Mouse (Mus musculus) heart, postnatal 4 days (tissue): ENCODE measurements around the gene Copa. TPM values are rescaled to one million over a fixed set of nuclear protein-coding genes. Genes with fewer than 3 reads are reported as not detected.

ENCODE experiments used
- DNase-seq: peaks from one replicate; pipeline ENCODE4 v3.0.0; 2021
- total RNA-seq, 2 experiments: library from RNA; stranded (reverse); gene quantifications; 2 replicates each; pipeline ENCODE4 v1.2.3; 2021

Gene Copa
- total RNA-seq = 100 to 1,000 TPM; 160 to 167 TPM

DNA sequence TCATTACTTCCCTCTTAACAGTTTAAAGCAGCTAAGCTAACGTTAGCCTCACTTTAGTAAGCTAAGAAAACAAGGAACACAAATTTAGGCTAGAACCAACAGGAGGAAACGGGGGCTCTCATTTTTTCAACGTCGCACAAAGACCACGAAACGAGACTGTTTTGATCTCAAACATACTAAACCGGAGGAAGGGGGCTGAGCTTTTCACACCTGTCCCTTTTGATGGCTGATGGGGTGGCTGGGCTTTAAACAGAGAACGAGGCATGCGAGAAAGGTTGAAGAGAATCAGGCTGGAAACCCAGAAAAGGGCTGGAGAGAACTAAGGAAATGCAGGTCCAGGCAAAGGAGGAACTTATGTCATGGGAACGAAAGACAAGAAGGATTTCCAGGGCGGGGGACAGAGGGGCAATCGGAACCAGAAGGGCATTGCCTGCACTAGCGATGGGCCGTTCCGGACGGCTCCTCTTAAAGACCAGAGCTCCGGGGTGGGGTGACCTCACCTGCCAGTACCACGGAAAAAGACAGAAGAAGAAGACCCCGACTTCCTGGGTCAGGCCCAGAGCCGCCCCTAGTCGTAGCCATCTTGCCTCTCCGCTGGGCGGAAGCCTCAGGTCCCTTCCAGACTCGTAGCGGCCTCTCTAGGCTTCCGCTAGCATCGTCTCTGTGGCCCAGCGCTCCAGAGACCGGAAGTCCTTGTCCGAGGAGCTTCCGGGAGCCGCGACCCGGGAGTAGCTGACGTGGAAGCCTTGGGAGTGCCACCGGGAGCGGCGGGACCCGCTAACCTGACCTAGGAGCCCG lies at the start of gene Copa, which contains the start of gene Ncstn:
TSS of gene Copa (plus strand) at position 429 of the 798 bp plus-strand sequence.
TSS of gene Ncstn (minus strand) at position 695 of the 798 bp plus-strand sequence.
- DNase-seq = peak; percentile 94

DNA sequence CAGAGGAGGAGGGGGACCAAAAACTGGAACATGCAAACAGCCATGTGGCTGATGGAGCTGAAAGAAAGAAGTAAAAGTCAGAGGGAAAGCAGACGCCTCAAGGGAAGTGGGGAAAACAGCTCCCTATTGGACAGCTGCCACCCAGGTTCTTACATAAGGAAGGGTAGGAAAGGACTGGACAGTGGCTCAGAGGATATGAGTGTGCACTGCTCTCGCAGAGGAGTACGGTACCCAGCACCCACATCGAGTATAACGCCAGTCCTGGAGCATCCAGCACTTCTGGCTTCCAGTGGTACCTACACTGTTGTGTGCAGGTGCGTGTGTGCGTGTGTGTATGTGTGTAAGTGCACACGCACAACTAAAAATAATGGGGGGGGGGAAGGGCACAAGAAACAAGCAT lies 35.9 kb upstream of the Copa start:
- DNase-seq = no peak

DNA sequence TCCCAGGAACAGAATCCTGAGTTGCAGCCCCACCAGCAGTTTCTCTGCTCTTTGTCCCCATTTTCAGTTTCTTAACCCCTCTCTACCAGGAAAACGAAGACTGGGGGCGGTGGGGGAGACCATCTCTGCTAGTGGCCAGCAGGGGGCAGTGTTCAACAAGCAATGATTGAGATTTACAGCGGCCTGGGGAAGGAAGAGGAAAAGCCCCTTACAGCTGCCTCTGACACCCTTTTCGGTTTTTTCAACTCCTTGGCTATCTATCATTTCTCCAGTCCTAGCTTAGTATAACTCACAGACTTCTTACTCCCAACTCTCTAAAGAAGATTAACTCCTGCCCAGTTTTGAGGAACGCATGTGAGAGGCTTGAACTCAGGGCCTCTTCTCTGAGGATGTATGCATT lies 35.4 kb upstream of the Copa start:
- DNase-seq = peak; percentile 82

DNA sequence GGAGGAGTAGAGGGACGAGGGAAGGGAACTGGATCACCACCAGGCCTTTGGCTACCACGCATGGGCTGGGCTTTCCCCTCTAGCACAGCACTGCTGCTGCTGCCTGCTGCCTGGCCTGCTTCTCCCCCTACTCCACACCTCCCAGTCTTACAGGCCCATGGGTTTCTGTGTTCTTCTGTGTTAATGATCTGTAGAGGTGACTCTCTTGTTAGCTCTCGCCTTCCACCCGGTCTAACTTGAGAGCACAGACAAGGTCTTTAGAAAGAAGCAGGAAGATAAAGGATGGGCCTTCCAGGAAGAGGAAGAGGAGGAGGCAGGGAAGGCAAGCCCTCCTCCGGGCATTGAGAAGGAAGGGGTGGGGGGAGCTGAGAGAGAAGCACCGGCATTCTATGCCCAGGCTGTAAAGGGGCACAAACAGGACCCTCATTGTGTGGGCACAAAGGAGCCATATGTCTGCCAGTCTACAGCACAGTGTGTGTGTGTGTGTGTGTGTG lies 34.0 kb upstream of the Copa start:
- DNase-seq = no peak

DNA sequence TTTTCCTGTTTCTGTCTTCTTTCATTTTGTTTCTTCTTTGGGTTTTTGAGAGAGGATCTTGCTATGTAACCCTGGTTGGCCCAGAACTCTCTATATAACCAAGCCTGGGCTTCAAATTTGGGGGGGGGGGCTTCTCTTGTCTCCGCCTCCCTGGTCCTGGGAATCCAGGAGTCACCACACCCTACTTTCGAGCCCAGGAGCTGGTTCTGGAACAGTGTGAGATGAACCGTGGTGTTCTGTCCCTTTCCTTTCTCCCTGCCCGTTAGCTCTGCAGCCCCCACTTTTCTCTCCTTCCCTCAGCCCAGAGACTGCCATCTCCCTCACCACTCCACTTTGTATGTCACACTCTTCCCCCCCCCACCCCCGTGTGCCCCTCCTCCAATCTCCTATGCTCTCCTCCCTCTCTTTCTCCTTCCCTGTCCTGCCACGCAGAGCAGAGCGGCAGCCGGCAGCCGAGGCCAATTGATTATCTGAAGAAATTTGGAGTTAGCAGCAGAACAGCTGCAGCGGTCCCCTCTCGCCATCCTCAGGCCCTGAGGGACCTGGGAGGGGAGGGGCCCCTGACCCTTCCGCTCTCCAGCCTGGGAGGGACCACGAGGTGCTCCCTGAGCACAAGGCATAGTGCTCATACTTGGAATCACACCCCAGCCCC lies 33.1 kb upstream of the Copa start:
- DNase-seq = no peak

DNA sequence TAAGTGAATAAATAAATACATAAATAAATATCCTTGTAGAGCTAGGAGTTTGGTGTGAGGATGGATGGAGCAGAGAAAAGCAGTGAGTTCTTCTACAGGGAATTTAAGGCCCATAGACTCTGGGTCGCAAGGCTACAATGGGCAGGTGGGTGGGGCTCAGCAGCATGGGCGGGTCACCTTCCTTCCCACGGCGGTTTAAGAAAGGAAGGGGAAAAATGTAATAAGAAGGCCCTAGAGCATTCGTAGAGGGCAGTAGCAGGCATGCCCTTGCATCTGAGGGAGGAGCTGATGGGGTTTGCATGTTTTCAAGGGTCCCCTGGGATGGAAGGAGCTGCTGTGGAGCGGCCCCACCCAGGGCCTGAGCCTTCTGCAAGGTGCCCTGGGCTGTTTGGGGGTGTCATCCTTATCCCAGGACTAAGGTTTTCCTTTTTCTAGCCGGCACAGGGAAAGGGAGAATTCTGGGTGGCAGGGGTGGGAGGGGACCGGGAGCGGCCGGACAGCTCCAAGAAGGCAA lies 29.5 kb upstream of the Copa start:
- DNase-seq = no peak

DNA sequence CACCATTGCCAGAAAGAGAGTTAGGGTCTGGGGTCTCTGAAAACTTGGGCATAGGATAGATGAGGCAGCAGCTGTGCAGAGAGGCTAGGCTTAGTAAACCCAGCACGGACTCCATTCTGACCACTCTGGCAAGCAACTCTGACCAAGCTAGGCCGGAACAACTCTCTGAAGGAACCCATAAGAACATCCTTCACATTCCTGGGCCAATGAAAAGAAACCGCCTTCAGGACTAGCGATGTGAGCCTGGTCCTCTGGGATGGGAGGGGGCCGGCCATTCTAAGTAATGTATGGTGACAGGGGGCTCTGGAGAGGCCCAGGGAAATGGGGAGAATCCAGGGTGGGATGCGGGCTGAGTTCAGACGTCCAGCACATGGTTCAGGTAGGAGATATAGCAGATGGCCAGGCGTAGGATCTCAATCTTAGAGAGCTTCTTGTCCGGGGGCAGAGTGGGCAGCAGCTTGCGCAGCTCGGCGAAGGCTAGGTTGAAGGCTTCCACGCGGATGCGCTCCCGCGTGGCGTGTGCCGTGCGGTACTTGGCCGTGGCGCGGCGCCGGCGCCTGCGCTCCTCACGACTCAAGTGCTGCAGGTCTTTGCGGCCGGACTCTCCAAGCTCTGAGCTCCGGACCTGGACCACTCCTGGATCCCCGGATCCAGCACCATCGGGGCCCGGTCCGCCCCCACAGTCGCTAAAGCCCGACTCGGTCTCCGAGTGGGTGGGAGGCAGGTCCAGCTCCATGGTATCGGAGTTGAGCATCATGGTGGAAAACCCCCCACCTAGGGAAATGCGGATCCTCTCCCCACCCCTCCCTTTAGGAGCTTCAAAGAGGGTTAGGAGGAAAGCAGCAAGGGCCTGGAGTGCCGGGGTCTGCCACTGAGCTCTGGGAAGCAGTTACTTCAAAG lies 28.5 kb upstream of the Copa start:
- DNase-seq = no peak

DNA sequence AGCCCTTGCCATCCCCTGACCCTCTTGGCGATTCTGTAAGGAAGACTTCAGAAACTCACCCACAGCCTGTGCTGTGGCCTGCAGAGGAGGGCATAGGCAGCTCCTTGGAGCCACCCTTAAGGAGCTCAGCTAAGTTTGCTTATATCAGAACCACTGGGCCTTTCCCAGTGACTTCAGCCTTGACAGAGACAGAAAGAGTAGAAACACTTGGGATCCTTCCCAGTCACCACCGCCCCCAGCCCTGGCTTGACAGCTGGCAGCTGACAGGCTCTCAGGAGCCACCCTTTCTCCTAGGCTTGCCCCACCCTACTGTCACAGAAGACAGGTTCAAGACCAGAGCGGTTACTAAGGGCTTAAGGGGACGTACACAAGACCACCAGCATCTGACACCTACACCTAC lies 26.1 kb upstream of the Copa start:
- no peak for DNase-seq

DNA sequence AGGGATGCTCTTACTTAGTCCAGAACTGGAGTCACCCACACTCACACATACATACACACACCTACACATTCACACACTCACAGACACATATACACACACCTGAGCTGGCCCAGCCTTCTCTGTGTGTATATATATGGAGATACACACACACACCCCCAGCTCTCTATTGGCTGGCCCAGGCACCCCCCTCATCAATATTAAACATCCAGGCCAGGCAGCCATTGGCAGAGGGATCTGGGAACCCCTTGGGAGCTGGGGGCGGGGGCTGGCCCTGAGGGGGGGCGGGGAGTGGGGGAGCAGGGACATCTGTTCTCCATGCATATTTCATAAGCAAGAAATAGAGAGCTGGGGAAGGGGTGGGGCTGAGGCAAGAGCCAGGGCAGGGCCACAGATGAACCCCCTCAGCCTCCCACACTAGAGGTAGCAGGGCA lies 24.8 kb upstream of the Copa start, which contains the start of gene Nhlh1:
TSS of gene Nhlh1 (minus strand) at position 83 of the 431 bp plus-strand sequence.
- DNase-seq = no peak

DNA sequence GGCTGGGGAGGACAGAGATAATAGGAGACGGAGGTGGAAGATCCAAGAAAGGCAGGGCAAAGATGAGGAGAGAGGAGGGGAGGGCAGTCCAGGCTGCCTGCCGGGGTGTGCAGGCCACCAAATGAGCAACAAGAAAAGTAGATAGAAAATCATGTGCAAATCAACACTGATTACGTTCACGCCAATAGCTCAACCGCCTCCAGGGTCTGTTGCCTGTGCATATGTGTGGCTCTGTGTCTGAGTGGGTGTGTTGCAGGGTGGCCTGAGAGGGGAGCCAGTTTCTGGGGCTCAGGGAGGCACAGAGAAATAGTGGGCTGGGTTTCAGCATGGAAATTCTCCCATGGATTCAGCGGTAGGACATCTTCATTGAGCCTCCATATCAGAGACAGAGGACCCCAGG lies 24.0 kb upstream of the Copa start:
- no peak for DNase-seq

DNA sequence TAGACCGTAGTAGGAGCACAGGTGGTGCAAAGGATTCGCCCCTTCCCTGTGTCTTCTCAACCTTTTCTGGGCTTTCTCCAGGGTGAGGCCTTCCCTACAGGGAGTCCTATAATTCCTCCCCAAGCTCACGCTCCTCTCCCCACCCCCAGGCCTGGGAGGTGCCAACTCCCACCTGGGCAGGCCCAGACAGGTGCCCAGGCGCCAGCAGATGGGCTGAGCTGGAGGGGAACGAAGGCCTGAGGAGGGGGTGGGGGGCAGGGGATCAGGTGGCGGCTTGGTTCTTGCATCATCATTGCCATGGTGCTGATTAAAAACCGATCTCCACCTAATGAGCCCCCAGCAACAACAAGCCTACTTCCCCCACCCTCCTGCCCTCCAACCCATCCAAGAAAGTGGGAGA lies 23.5 kb upstream of the Copa start:
- no peak for DNase-seq

DNA sequence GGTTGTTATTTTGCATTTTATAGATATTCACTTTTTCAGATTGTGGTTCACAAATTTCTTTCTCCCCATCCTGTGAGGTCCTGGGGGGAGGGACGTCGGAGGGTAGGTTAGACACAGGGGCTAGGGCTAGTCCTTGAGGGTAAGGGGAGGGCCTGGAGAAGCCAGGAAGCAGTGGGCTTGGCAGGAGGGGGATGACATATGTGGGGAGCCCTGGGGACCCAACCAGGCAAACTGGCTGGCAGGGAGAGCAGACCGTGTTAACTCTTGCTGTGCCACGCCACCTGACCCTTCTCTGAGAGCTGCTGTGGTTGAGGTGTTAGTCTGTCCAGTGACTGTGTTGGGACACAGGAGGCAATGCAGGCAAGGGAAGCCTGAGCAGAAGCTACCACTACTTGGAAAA lies 21.7 kb upstream of the Copa start:
- no peak for DNase-seq

DNA sequence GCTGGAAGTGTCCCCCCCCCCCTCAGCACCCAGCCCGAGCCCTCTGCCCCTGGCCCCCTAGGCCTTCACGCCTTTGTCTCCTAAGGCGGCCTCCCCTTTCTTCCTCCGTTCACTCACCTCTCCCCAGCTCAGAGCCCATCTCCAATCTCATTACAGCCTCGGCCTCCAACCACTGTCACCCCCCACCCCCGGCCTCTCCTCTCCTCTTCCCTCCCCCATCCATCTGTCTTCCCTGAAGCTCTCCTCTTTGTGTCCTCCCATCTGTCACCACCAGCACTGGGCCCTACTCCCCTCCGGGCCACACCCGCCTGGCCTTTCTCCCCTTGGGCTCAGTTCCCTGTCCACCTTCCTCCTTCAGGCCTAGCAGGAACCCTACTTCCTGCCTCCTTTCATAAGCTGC lies 21.1 kb upstream of the Copa start:
- no peak for DNase-seq

DNA sequence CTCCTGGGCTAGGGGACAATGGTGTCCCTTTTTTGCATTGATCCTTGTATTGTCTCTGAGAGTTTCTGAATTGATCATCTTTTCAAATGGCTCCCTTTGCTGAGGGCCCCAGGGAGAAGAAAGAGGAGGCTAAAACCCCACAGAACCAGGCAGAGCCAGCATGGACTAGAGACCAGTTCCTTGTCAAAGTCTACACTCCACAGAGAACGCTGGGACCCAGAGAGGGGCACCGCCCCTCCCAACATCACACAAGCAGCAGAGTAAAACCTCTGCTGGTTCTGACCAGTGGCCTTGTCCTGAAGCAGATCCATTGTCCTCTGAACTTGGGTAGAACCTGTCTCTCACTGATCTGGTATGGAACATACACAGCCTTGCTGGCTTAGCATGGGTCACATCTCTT lies 20.2 kb upstream of the Copa start:
- DNase-seq = no peak

DNA sequence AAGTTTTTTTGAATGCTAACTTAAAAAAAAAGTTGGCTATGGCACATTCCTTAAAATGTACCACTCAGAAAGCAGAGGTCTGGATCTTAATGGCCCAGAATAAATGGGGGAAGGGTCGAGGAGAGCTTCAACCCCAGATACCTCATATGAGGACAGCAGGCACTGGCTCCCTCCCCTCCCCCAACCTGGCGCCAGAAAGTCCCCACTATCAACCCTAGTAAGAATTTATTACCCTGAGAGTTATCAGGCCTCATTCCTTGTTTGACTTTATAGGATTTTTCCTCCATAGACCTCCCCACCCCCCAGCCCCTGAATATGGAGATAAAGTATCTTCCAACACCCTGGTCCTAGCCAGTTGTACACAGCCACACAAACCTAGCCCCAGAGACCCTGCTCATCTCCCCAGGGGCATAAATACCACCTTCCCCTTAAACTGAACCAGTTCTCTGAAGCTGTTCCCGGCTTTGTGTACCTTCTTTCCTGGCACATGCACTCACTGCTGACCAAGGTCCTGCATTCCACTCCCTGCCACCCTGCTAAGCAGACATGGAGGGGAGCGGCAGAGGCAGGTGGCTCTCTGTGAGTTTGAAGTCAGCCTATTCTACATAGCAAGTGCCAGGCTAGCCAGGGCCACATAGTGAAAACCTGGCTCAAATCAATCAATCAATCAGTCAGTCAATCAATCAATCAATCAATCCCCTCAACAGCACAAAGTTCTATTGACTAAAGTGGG lies 18.9 kb upstream of the Copa start:
- no peak for DNase-seq

DNA sequence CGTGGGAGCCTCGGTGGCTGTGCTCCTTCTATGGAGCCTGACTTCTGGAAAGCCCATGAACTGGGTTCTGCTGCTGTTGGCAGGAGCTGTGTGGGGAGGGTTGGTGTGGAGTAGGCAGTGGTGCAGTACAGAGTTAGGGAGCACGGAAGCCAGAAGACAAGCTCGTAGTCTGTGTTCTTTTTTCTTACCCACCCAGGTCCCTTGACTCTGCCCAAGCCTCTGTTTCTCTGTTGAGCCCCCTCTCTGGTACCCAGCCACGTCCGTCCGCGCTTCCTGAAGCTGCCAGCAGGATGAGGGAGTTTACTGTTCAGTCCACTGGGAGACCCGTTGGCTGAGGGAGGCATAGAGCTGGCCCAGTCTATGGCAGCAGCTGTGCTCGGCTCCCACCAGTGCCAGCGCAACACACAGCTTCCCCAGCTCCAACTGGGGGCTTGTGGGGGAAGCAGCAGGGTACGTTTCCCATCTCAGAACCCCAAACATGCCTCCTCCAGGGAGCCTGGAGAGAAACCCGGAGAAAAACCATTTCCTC lies 17.7 kb upstream of the Copa start:
- DNase-seq = no peak

DNA sequence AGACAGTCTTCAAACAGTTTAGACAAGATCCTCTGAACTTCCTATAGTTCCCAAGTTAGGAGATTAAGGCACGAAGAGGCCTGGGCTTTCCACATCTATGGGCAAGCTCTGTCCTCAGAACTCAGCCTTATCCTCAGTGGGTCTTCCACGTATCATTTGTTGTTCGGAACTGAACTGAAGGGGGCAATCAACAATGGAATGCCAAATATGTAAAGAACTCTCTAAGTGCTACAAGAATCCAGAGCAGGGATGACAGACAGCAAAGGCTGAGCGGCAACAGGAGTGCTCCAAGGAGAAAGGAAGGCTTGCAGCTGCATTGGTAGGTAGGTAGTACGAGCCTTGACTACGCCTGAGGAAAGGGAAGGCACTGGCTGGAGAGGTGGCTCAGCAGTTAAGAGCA lies 12.1 kb upstream of the Copa start:
- DNase-seq = no peak

DNA sequence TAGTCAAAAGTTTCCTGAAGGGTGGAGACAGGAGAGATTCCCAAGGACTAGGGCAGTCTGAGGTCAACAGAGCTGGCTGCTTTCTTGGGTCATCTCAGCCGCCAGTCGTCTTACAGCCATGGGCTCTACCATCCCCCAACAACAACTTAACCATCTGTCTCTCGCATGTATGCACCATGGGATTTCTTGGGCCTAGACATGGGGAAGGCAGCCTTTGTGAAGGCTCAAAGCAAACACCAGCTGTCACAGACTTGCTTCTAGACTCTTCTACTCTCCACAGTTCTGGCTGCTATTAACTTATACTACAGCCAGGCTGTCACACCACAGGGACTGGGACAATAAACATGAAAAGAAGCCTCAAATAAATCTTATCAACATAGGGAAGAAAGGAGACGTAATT lies 10.8 kb upstream of the Copa start:
- DNase-seq = no peak

DNA sequence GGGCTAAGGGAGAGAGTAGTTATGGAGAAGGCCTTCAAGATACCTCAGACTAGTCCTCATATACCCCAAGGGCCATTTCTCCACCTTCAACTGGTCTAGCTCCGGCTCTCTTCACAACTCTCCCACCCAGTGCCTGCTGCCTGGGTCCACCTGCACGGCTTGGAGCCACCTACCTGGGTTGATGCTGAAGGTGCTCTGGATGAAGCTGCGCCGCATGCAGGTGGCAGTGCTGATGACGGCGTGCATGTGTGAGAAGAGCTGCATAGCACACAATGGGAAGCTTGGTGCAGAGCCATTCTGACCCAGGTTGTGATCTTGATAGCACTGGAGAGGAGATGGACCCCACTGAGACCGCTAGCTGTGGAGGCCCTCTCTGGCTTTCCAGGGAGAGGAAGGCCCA lies 9.7 kb upstream of the Copa start:
- DNase-seq = no peak

DNA sequence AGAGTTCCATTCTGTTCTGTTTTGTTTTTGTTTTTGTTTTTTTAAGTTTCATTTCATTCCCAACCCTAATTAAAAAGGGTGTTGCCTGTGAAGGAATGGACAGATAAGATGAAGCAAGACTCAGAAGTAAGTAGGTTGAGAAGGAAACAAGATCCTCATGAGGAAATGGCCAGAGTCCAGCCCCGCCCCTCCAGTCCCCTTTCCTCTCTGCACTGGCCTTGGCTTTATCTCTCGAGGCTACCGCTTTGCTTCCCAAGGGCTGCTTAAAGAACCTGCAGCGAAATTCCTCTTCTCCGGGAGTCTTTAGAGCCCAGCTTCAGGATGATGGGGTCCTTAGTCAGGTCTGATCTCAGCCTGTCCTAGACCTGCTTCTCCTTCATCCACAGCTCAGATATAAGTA lies 4.3 kb upstream of the Copa start:
- DNase-seq = no peak

DNA sequence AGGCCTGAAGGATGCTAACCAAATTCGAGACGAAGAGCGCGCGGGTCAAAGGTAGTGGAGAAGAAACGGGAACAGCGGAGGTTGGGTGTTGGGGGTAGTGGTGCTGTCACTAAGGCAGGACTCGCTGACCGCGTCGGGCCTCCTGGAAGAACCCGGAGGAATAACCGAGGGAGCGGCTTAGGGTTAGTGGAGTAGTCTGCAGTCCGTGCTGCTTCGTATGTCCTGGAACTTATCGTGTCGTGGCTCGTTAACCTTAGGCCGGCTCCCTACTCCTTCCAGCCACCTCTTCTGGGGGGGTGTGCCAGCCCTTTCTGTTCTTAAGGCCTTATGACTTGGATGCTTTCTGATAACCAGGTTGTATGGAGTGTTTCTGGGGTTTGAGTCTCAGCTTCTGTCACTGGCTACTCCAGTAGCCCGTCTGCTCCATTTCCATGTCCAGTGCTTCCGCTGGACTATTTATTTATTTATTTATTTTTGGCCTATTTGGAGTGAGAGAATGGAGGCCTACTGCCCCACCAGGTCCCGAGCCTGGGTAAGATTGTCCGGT lies 643 bp downstream of the Copa start:
- DNase-seq = no peak
